Mouse (Mus musculus) stomach, embryonic 14.5 days (tissue): ENCODE measurements at regions not wholly inside any gene's neighbourhood (a gene's known extent, or its start where the extent isn't known, plus 50 kb on each side); places are given as distances from the start of the nearest gene placed in this dataset.

Experiments
- ATAC-seq: fragments of 200-750 bp; cut with Nextera tagmentation; 2 replicates; pipeline ENCODE4 v1.8.0; 2017; ENCODE audit warnings: low read depth, moderate TSS enrichment; ENCODE audit not compliant: insufficient number of reproducible peaks, insufficient read depth, low FRiP score
- H3K27ac ChIP-seq: fragments of 300-500 bp; sonication (generic); 2 replicates; pipeline ENCODE4 v1.5.1; 2014; ENCODE audit warnings: mild to moderate bottlenecking, low read length, moderate library complexity, mixed read lengths
- H3K27me3 ChIP-seq: fragments of 300-500 bp; sonication (generic); 2 replicates; pipeline ENCODE4 v1.6.1; 2014; ENCODE audit warnings: low read length, control low read depth, mixed read lengths; ENCODE audit not compliant: control insufficient read depth, insufficient read depth
- H3K36me3 ChIP-seq: fragments of 300-500 bp; sonication (generic); 2 replicates; pipeline ENCODE4 v1.6.1; 2014; ENCODE audit warnings: mild to moderate bottlenecking, control low read depth, low read length, moderate library complexity, mixed read lengths; ENCODE audit not compliant: control insufficient read depth, insufficient read depth
- H3K4me1 ChIP-seq: fragments of 300-500 bp; sonication (generic); 2 replicates; pipeline ENCODE4 v1.6.1; 2014; ENCODE audit warnings: low read length, control low read depth, mixed read lengths; ENCODE audit not compliant: control insufficient read depth, insufficient read depth
- H3K4me2 ChIP-seq: fragments of 300-500 bp; sonication (generic); replicated peaks from 2 replicates; pipeline ENCODE4 v1.6.1; 2014; ENCODE audit warnings: low read depth, low read length, control low read depth
- H3K4me3 ChIP-seq: fragments of 300-500 bp; sonication (generic); 2 replicates; pipeline ENCODE4 v1.5.1; 2014; ENCODE audit warnings: low read depth, low read length, control low read depth
- H3K9ac ChIP-seq: fragments of 300-500 bp; sonication (generic); replicated peaks from 2 replicates; pipeline ENCODE4 v1.6.1; 2014; ENCODE audit warnings: low read depth, mild to moderate bottlenecking, control low read depth, low read length, moderate library complexity, mixed read lengths
- H3K9me3 ChIP-seq: fragments of 300-500 bp; sonication (generic); 2 replicates; pipeline ENCODE4 v1.6.1; 2016; ENCODE audit warnings: low read depth, low read length, control low read depth; ENCODE audit not compliant: control insufficient read depth
- WGBS: fragments of 180-500 bp; shearing (Covaris S2); extraction: QIAGEN DNeasy Blood & Tissue Kit; methylation state at CpG from one replicate; pipeline ENCODE4 v1.1.7; 2014; 5-methylcytosine and 5-hydroxymethylcytosine counted together

GRCm38 (mm10) chr17:80834701-80835100 is 106.4 kb upstream of the Map4k3 start:
- H3K27ac ChIP-seq = 0 out of 2 replicates have a peak overlapping the region, but pooled peaks have one; percentile 33
- ATAC-seq = no peak
- H3K9ac ChIP-seq = no peak overlapping the region
- no peaks in the 10 kb centered on the region for H3K9me3 ChIP-seq
- H3K4me1 ChIP-seq = 0 out of 2 replicates have a peak, but pooled peaks cover 2% of the 10 kb centered on the region
- no peaks in the 10 kb centered on the region for H3K27me3 ChIP-seq
- no peak overlapping the region for H3K4me3 ChIP-seq
- no peaks in the 10 kb centered on the region for H3K36me3 ChIP-seq
- H3K4me2 ChIP-seq = no peak overlapping the region

GRCm38 (mm10) chr17:80834176-80834517 is 105.9 kb upstream of the Map4k3 start:
- 38% methylated on average over 5 of the region's 5 CpGs for WGBS
- H3K9ac ChIP-seq = no peak overlapping the region
- H3K4me2 ChIP-seq = no peak overlapping the region

GRCm38 (mm10) chr17:80833355-80834175 is 105.3 kb upstream of the Map4k3 start:
- H3K27ac ChIP-seq = no peak overlapping the region

More at GRCm38 (mm10) chr17:80834176-80834517, 105.9 kb upstream of the Map4k3 start:
- Histone ChIP-seq H3K27ac (no peak overlapping the region), H3K4me3 (no peak overlapping the region), H3K27me3 (no peaks in the 10 kb centered on the region), H3K4me1 (0 out of 2 replicates have a peak, but pooled peaks cover 2% of the 10 kb centered on the region), H3K9me3 (no peaks in the 10 kb centered on the region), H3K36me3 (no peaks in the 10 kb centered on the region)
- no peak for ATAC-seq

GRCm38 (mm10) chr17:80831686-80832085 is 103.4 kb upstream of the Map4k3 start:
- H3K9me3 ChIP-seq = no peaks in the 10 kb centered on the region
- H3K27ac ChIP-seq = no peak overlapping the region
- H3K9ac ChIP-seq = no peak overlapping the region
- no peaks in the 10 kb centered on the region for H3K36me3 ChIP-seq
- 81% methylated on average over 4 of the region's 4 CpGs for WGBS
- no peaks in the 10 kb centered on the region for H3K27me3 ChIP-seq
- H3K4me2 ChIP-seq = no peak overlapping the region
- H3K4me3 ChIP-seq = no peak overlapping the region
- 0 out of 2 replicates have a peak, but pooled peaks cover 2% of the 10 kb centered on the region for H3K4me1 ChIP-seq
- no peak for ATAC-seq

More at GRCm38 (mm10) chr17:80833355-80834175, 105.3 kb upstream of the Map4k3 start:
- ATAC-seq = no peak
- WGBS = 28% methylated on average over 10 of the region's 10 CpGs
- no peaks in the 10 kb centered on the region for H3K27me3 ChIP-seq
- no peaks in the 10 kb centered on the region for H3K36me3 ChIP-seq
- H3K9ac ChIP-seq = no peak overlapping the region
- no peak overlapping the region for H3K4me2 ChIP-seq
- no peak overlapping the region for H3K4me3 ChIP-seq
- H3K4me1 ChIP-seq = 0 out of 2 replicates have a peak, but pooled peaks cover 2% of the 10 kb centered on the region
- no peaks in the 10 kb centered on the region for H3K9me3 ChIP-seq

GRCm38 (mm10) chr17:80827896-80828295 is 99.6 kb upstream of the Map4k3 start:
- H3K4me2 ChIP-seq = no peak overlapping the region
- H3K9me3 ChIP-seq = no peaks in the 10 kb centered on the region
- H3K4me3 ChIP-seq = no peak overlapping the region
- H3K36me3 ChIP-seq = no peaks in the 10 kb centered on the region
- H3K4me1 ChIP-seq = peaks cover 14% of the 10 kb centered on the region; the same call in 1 of the 2 replicates
- no peak overlapping the region for H3K9ac ChIP-seq
- WGBS = 31% methylated on average over 2 of the region's 2 CpGs
- H3K27ac ChIP-seq = no peak overlapping the region
- H3K27me3 ChIP-seq = no peaks in the 10 kb centered on the region
- no peak for ATAC-seq

- H3K9ac ChIP-seq = no peak overlapping the region
- no peaks in the 10 kb centered on the region for H3K27me3 ChIP-seq
- H3K4me3 ChIP-seq = no peak overlapping the region
- WGBS = 78% methylated on average over 17 of the region's 17 CpGs
- H3K27ac ChIP-seq = no peak overlapping the region
- H3K4me2 ChIP-seq = no peak overlapping the region
- H3K9me3 ChIP-seq = no peaks in the 10 kb centered on the region
- no peak for ATAC-seq
- H3K4me1 ChIP-seq = peaks cover 14% of the 10 kb centered on the region; the same call in 1 of the 2 replicates
- no peaks in the 10 kb centered on the region for H3K36me3 ChIP-seq
Measured at GRCm38 (mm10) chr17:80827361-80827760, 99.1 kb upstream of the Map4k3 start.

- peak overlapping the region; percentile 5 for H3K4me2 ChIP-seq
- peaks cover 14% of the 10 kb centered on the region; the same call in 1 of the 2 replicates for H3K4me1 ChIP-seq
- no peaks in the 10 kb centered on the region for H3K27me3 ChIP-seq
- WGBS = 22% methylated on average over 12 of the region's 12 CpGs
- peak; percentile 75; the same call in 1 of the 2 replicates for ATAC-seq
- no peaks in the 10 kb centered on the region for H3K36me3 ChIP-seq
- H3K9me3 ChIP-seq = no peaks in the 10 kb centered on the region
- H3K27ac ChIP-seq = peak overlapping the region; percentile 69
- no peak overlapping the region for H3K9ac ChIP-seq
- no peak overlapping the region for H3K4me3 ChIP-seq
Measured at GRCm38 (mm10) chr17:80825971-80826730, 97.9 kb upstream of the Map4k3 start.

- H3K9ac ChIP-seq = no peak overlapping the region
- peak overlapping the region; percentile 69 for H3K27ac ChIP-seq
- ATAC-seq = peak; percentile 70; the same call in 1 of the 2 replicates
- peaks cover 14% of the 10 kb centered on the region; the same call in 1 of the 2 replicates for H3K4me1 ChIP-seq
- no peak overlapping the region; the same call in 1 of the 2 replicates for H3K4me2 ChIP-seq
- no peak overlapping the region for H3K4me3 ChIP-seq
- H3K36me3 ChIP-seq = no peaks in the 10 kb centered on the region
- no peaks in the 10 kb centered on the region for H3K9me3 ChIP-seq
- no peaks in the 10 kb centered on the region for H3K27me3 ChIP-seq
- 16% methylated on average over 10 of the region's 10 CpGs for WGBS
Measured at GRCm38 (mm10) chr17:80825518-80825901, 97.2 kb upstream of the Map4k3 start.
